Mouse (Mus musculus) erythroblast, embryonic 14.5 days (primary cell): ENCODE results near the gene Zc3h7b. TPM values are rescaled to one million over a fixed set of nuclear protein-coding genes. Genes with fewer than 3 reads are reported as not detected.

Experiments used
- H3K27me3 ChIP-seq: 2 replicates; pipeline ENCODE4 v1.6.1; 2012; ENCODE audit warnings: inconsistent platforms; ENCODE audit not compliant: control insufficient read depth
- H3K36me3 ChIP-seq: 2 replicates; pipeline ENCODE4 v1.6.1; 2012; ENCODE audit warnings: mild to moderate bottlenecking, inconsistent platforms; ENCODE audit not compliant: control insufficient read depth
- H3K4me1 ChIP-seq: 2 replicates; pipeline ENCODE4 v1.6.1; 2012; ENCODE audit warnings: inconsistent platforms; ENCODE audit not compliant: control insufficient read depth
- H3K4me3 ChIP-seq: replicated peaks from 2 replicates; pipeline ENCODE3; 2012; ENCODE audit warnings: moderate library complexity, mild to moderate bottlenecking, inconsistent platforms
- H3K9me3 ChIP-seq: 2 replicates; pipeline ENCODE4 v1.6.1; 2012; ENCODE audit warnings: low read length, inconsistent platforms, mixed read lengths; ENCODE audit not compliant: control insufficient read depth
- GATA1 ChIP-seq: IDR thresholded peaks from 2 replicates; pipeline ENCODE4 v1.6.1; 2012; ENCODE audit warnings: low read length, inconsistent platforms, mixed read lengths
- TAL1 ChIP-seq: IDR thresholded peaks from 3 replicates; pipeline ENCODE4 v1.6.1; 2012; ENCODE audit warnings: low read length, inconsistent platforms, mixed read lengths
- polyA plus RNA-seq: library from polyadenylated mRNA; stranded (reverse); fragments of >175 nt; gene quantifications from 2 replicates; pipeline ENCODE4 v1.2.3, GENCODE M21; 2012

The Zc3h7b gene
- polyA plus RNA-seq, 1 experiment, result 0.85 TPM

- H3K4me1 ChIP-seq, result peaks cover 2% of the 10 kb centered on the region
- H3K9me3 ChIP-seq, result no peaks in the 10 kb centered on the region
- H3K27me3 ChIP-seq, result no peaks in the 10 kb centered on the region
- TF ChIP-seq TAL1, result no peak
- no peak for TF ChIP-seq GATA1
- no peak overlapping the region for H3K4me3 ChIP-seq
- peaks cover 98% of the 10 kb centered on the region for H3K36me3 ChIP-seq
These were observed 35.2 kb upstream of the Zc3h7b start for GRCm38 (mm10) chr15:81709686-81710085.

GRCm38 (mm10) chr15:81710801-81711200 is 34.1 kb upstream of the Zc3h7b start:
- Histone ChIP-seq H3K4me3 (no peak overlapping the region), H3K9me3 (no peaks in the 10 kb centered on the region), H3K27me3 (no peaks in the 10 kb centered on the region), H3K4me1 (no peaks in the 10 kb centered on the region; the same call in 1 of the 2 replicates), H3K36me3 (peaks cover 98% of the 10 kb centered on the region)
- TF ChIP-seq TAL1, result no peak
- no peak for TF ChIP-seq GATA1

- Histone ChIP-seq H3K27me3 (no peaks in the 10 kb centered on the region), H3K9me3 (no peaks in the 10 kb centered on the region), H3K4me3 (no peak overlapping the region), H3K36me3 (peaks cover 99% of the 10 kb centered on the region), H3K4me1 (no peaks in the 10 kb centered on the region; the same call in 1 of the 2 replicates)
- TF ChIP-seq GATA1 (no peak), TAL1 (no peak)
These were observed 31.1 kb upstream of the Zc3h7b start for GRCm38 (mm10) chr15:81713742-81714141.

- no peak overlapping the region for H3K4me3 ChIP-seq
- TF ChIP-seq GATA1 (no peak), TAL1 (no peak)
- H3K4me1 ChIP-seq, result no peaks in the 10 kb centered on the region; the same call in 1 of the 2 replicates
- H3K36me3 ChIP-seq, result peaks cover 99% of the 10 kb centered on the region
- H3K27me3 ChIP-seq, result no peaks in the 10 kb centered on the region
- no peaks in the 10 kb centered on the region for H3K9me3 ChIP-seq
These were observed 26.3 kb upstream of the Zc3h7b start for GRCm38 (mm10) chr15:81718336-81719138.

GRCm38 (mm10) chr15:81719139-81719531 is 25.7 kb upstream of the Zc3h7b start:
- no peaks in the 10 kb centered on the region for H3K9me3 ChIP-seq
- TF ChIP-seq TAL1 (no peak), GATA1 (no peak)
- H3K4me3 ChIP-seq, result no peak overlapping the region
- H3K36me3 ChIP-seq, result peaks cover 99% of the 10 kb centered on the region
- no peaks in the 10 kb centered on the region; the same call in 1 of the 2 replicates for H3K4me1 ChIP-seq
- no peaks in the 10 kb centered on the region for H3K27me3 ChIP-seq

- H3K36me3 ChIP-seq, result peaks cover 97% of the 10 kb centered on the region
- TF ChIP-seq TAL1, result no peak
- TF ChIP-seq GATA1, result no peak
- H3K4me3 ChIP-seq, result no peak overlapping the region
- H3K27me3 ChIP-seq, result no peaks in the 10 kb centered on the region
- peaks cover 18% of the 10 kb centered on the region for H3K4me1 ChIP-seq
- H3K9me3 ChIP-seq, result no peaks in the 10 kb centered on the region
These were observed 22.5 kb upstream of the Zc3h7b start for GRCm38 (mm10) chr15:81722361-81722760.

- no peak overlapping the region for H3K4me3 ChIP-seq
- no peaks in the 10 kb centered on the region for H3K9me3 ChIP-seq
- peaks cover 96% of the 10 kb centered on the region for H3K36me3 ChIP-seq
- no peaks in the 10 kb centered on the region for H3K27me3 ChIP-seq
- H3K4me1 ChIP-seq, result peaks cover 29% of the 10 kb centered on the region
- no peak for TF ChIP-seq TAL1
- TF ChIP-seq GATA1, result no peak
These were observed 21.2 kb upstream of the Zc3h7b start for GRCm38 (mm10) chr15:81723653-81724052.

GRCm38 (mm10) chr15:81725965-81726364 is 18.9 kb upstream of the Zc3h7b start:
- no peaks in the 10 kb centered on the region for H3K9me3 ChIP-seq
- peaks cover 35% of the 10 kb centered on the region for H3K4me1 ChIP-seq
- H3K4me3 ChIP-seq, result peak overlapping the region; percentile 14
- H3K36me3 ChIP-seq, result peaks cover 74% of the 10 kb centered on the region
- TF ChIP-seq TAL1 (no peak), GATA1 (no peak)
- H3K27me3 ChIP-seq, result no peaks in the 10 kb centered on the region

- no peak for TF ChIP-seq TAL1
- no peak for TF ChIP-seq GATA1
- H3K4me1 ChIP-seq, result peaks cover 35% of the 10 kb centered on the region
- H3K9me3 ChIP-seq, result no peaks in the 10 kb centered on the region
- peak overlapping the region; percentile 83 for H3K4me3 ChIP-seq
- H3K36me3 ChIP-seq, result peaks cover 41% of the 10 kb centered on the region
- H3K27me3 ChIP-seq, result peaks cover 12% of the 10 kb centered on the region
These were observed 15.5 kb upstream of the Zc3h7b start for GRCm38 (mm10) chr15:81729241-81729791.
